Comparison of ENCODE assay signal across 29 mouse cellular contexts in the genomic region with DNA sequence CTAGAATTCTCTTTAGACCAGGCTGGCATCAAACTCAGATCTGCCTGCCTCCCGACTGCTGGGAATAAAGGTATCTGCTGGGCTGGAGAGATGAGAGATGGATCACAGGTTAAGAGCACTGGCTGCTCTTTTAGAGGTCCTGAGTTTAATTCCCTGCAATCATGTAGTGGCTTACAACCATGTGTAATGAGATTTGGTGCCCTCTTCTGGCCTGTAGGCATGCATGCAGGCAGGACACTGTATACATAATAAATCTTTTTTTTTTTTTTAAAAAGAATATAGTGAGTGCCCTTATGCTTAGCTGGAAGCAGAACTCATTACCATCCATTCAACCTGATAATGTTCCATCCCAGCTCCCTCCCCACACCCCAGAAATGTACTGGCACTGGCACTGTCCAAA. TPM values are rescaled to one million over a fixed set of nuclear protein-coding genes. Genes with fewer than 3 reads are reported as not detected.
A peak's percentile ranks its signal among the peaks of the same experiment; 100 is the strongest.
DNase-seq lines count a peak whose midpoint lies in the region; ATAC-seq and TF ChIP-seq lines count a peak whose summit lies in the region.
"Had no signal": no experiment of that assay in that cellular context is flagged by ENCODE, and none has a peak within 500 bp of the region (broad histone marks: within the 10 kb centered on the region; RNA-seq: fewer than 3 reads in every experiment).

No protein-coding gene starts in this region.

- no peak overlapping the region for H3K4me2 ChIP-seq in stomach, postnatal 0 days (replicated peaks; ENCODE audit: low read depth)
- H3K4me2 ChIP-seq: embryonic facial prominence, embryonic 12.5 days; heart, embryonic 12.5 days; hindbrain, embryonic 13.5 days; limb, embryonic 15.5 days; midbrain, embryonic 13.5 days; neural tube, embryonic 13.5 days had no signal

- H3K9ac ChIP-seq in ES-E14 (ENCODE audit: insufficient read depth, low read depth, low read length, poor library complexity, severe bottlenecking) = no peak overlapping the region
- H3K9ac ChIP-seq in stomach, postnatal 0 days (ENCODE audit: low read length) = no peak overlapping the region
- H3K9ac ChIP-seq: embryonic facial prominence, embryonic 12.5 days; heart, embryonic 12.5 days; hindbrain, embryonic 13.5 days; limb, embryonic 15.5 days; midbrain, embryonic 13.5 days; neural tube, embryonic 13.5 days had no signal

- TF ChIP-seq CTCF in layer of hippocampus, adult 2 months (conservative IDR thresholded peaks at IDR 0.05) = peak; percentile 41
- TF ChIP-seq CTCF in E14TG2a.4 (conservative IDR thresholded peaks at IDR 0.05; ENCODE audit: low read length) = peak; percentile 66
- 0 out of 2 replicates have a peak, but pooled peaks have one; percentile 11 for TF ChIP-seq CTCF in stomach, postnatal 0 days (IDR thresholded peaks at IDR 0.05; ENCODE audit: low read depth)

- peaks cover 30% of the 10 kb centered on the region for H3K36me3 ChIP-seq in E14TG2a.4 (ENCODE audit: insufficient read depth, low read length)
- peaks cover 2% of the 10 kb centered on the region; the same call in 1 of the 2 replicates for H3K36me3 ChIP-seq in ES-E14 (ENCODE audit: control insufficient read depth, insufficient read depth, low read length, poor library complexity, severe bottlenecking)
- H3K36me3 ChIP-seq in stomach, postnatal 0 days (ENCODE audit: control insufficient read depth, insufficient read depth, low read length) = peaks cover 6% of the 10 kb centered on the region

- no peak for DNase-seq in layer of hippocampus, adult 2 months (ENCODE audit: low spot score in 2 of 2)
- DNase-seq in layer of hippocampus, postnatal 14 days (ENCODE audit: low spot score in 2 of 2) = no peak
- DNase-seq in ES-E14 (ENCODE audit: low read depth, low spot score) = no peak
- no peak for DNase-seq in stomach, postnatal 0 days (ENCODE audit: low spot score)
- no peak for DNase-seq in thymus, postnatal 10 days (ENCODE audit: low spot score in 2 of 2)
- DNase-seq: adrenal gland, postnatal 14 days; B cell, adult 2 months; cerebellum, adult 11 months; cerebellum, adult 9-10 months; cerebellum, postnatal 36 days; embryo, embryonic 11 days; gastrocnemius, postnatal 25 days; heart, adult 11 months; heart, postnatal 4 days; kidney, adult 18-20 months; kidney, postnatal 4 days; lung, postnatal 10 days; right cerebral cortex, postnatal 14 days; thymus, adult 2 months had no signal

- H3K4me3 ChIP-seq in layer of hippocampus, adult 2 months = no peak overlapping the region
- peak overlapping the region; percentile 30; the same call in 1 of the 2 replicates for H3K4me3 ChIP-seq in E14TG2a.4 (replicated peaks; ENCODE audit: low read length)
- no peak overlapping the region for H3K4me3 ChIP-seq in ES-E14 (ENCODE audit: insufficient read depth in 1 of 2, low read depth in 1 of 2, low read length in 2 of 2, poor library complexity in 1 of 2, severe bottlenecking in 1 of 2)
- H3K4me3 ChIP-seq in stomach, postnatal 0 days (ENCODE audit: low read depth, low read length) = no peak overlapping the region
- H3K4me3 ChIP-seq: embryonic facial prominence, embryonic 12.5 days; heart, embryonic 12.5 days; hindbrain, embryonic 13.5 days; limb, embryonic 10.5 days; limb, embryonic 15.5 days; midbrain, embryonic 13.5 days; neural tube, embryonic 13.5 days had no signal

- in situ Hi-C loops in ES-E14 (cut with MboI; ENCODE audit: low sequenced_read_pairs in 2 of 2, unreplicated experiment in 2 of 2) = loop anchor here in 1 of 2 experiments (10.0 kb wide), 1 partner anchor 61 kb away; no protein-coding TSS in a partner anchor

- H3K4me1 ChIP-seq in E14TG2a.4 (replicated peaks; ENCODE audit: low read depth, low read length) (peaks cover 33% of the 10 kb centered on the region), ES-E14 (ENCODE audit: control insufficient read depth in 2 of 2, insufficient read depth in 2 of 2, low read length in 2 of 2, poor library complexity in 1 of 2) (peaks cover 2 to 4% of the 10 kb centered on the region in 2 experiments; a peak in 1 of 4 replicates)
- H3K4me1 ChIP-seq in stomach, postnatal 0 days (replicated peaks; ENCODE audit: control insufficient read depth, insufficient read depth) = no peaks in the 10 kb centered on the region
- H3K4me1 ChIP-seq: embryonic facial prominence, embryonic 12.5 days; heart, embryonic 12.5 days; hindbrain, embryonic 13.5 days; limb, embryonic 10.5 days; limb, embryonic 15.5 days; midbrain, embryonic 13.5 days; neural tube, embryonic 13.5 days had no signal

- ATAC-seq in stomach, postnatal 0 days (ENCODE audit: low FRiP score, low TSS enrichment) = no peak
- ATAC-seq: forebrain, embryonic 14.5 days; midbrain, embryonic 13.5 days had no signal

- TF ChIP-seq EP300 in stomach, postnatal 0 days (optimal IDR thresholded peaks at IDR 0.05) = no peak

- H3K27ac ChIP-seq in layer of hippocampus, adult 2 months = no peak overlapping the region
- H3K27ac ChIP-seq in ES-E14 (ENCODE audit: insufficient read depth, low read depth, low read length, poor library complexity, severe bottlenecking) = no peak overlapping the region
- H3K27ac ChIP-seq in stomach, postnatal 0 days (replicated peaks) = no peak overlapping the region
- H3K27ac ChIP-seq: embryonic facial prominence, embryonic 12.5 days; hindbrain, embryonic 13.5 days; limb, embryonic 10.5 days; limb, embryonic 15.5 days; macrophage; midbrain, embryonic 13.5 days; neural tube, embryonic 13.5 days had no signal

- H3K27me3 ChIP-seq in E14TG2a.4 (ENCODE audit: insufficient read depth, low read length) = no peaks in the 10 kb centered on the region
- no peaks in the 10 kb centered on the region for H3K27me3 ChIP-seq in stomach, postnatal 0 days (ENCODE audit: control insufficient read depth, insufficient read depth, low read length)
- H3K27me3 ChIP-seq: embryonic facial prominence, embryonic 12.5 days; heart, embryonic 12.5 days; hindbrain, embryonic 13.5 days; limb, embryonic 15.5 days; midbrain, embryonic 13.5 days; neural tube, embryonic 13.5 days had no signal

- H3K9me3 ChIP-seq in E14TG2a.4 (ENCODE audit: low read length) (peaks cover 11% of the 10 kb centered on the region), ES-E14 (ENCODE audit: control insufficient read depth, insufficient read depth, low read depth, low read length) (0 out of 2 replicates have a peak, but pooled peaks cover 1% of the 10 kb centered on the region)
- peaks cover 20% of the 10 kb centered on the region for H3K9me3 ChIP-seq in stomach, postnatal 0 days (ENCODE audit: control insufficient read depth, low read length)

- WGBS in stomach, postnatal 0 days = 96% methylated on average over 1 of the region's 1 CpGs

TF ChIP-seq in ES-E14, 5 proteins besides CTCF, POLR2A, EP300 and RAD21:
- TF ChIP-seq ZC3H11A (IDR thresholded peaks at IDR 0.05; ENCODE audit: borderline replicate concordance, low read depth, low read length) = no peak
- peak; percentile 90 for TF ChIP-seq ZNF384 (IDR thresholded peaks at IDR 0.05; ENCODE audit: low read depth, low read length)
- no peak for TF ChIP-seq HCFC1 (IDR thresholded peaks at IDR 0.05; ENCODE audit: borderline replicate concordance, insufficient read depth, low read length)
TF ChIP-seq in ES-E14: peak in this region for 1.

RNA-seq across cellular contexts. Expression of gene Zfp146, which starts 15.5 kb away (rescaled TPM):
- 10 to 100 TPM; 48.9 to 52.0 TPM for total RNA-seq in layer of hippocampus, adult 2 months (2021)
- total RNA-seq in layer of hippocampus, postnatal 14 days (2021) = 10 to 100 TPM; 48.4 to 52.6 TPM
- total RNA-seq in ES-E14 (2012; rRNA removed) = 35.0 and 37.9 TPM in 2 replicates
- 4.2 and 5.4 TPM in 2 replicates for polyA plus RNA-seq in stomach, postnatal 0 days (2015; fragmentation: Nextera tagmentation; extraction: Ambion mirVana)

RNA-seq across cellular contexts. Expression of gene Cox7a1, which starts 29.9 kb away (rescaled TPM):
- total RNA-seq in layer of hippocampus, adult 2 months (2021) = 1 to 10 TPM; 3.5 to 5.9 TPM
- total RNA-seq in layer of hippocampus, postnatal 14 days (2021) = 1 to 10 TPM; 6.2 to 8.6 TPM
- total RNA-seq in ES-E14 (2012; rRNA removed) = 54.8 and 57.8 TPM in 2 replicates
- 38.8 and 40.7 TPM in 2 replicates for polyA plus RNA-seq in stomach, postnatal 0 days (2015; fragmentation: Nextera tagmentation; extraction: Ambion mirVana)

RNA-seq across cellular contexts. Expression of gene Zfp382, which starts 32.3 kb away (rescaled TPM):
- 10 to 100 TPM; 30.1 to 37.5 TPM for total RNA-seq in layer of hippocampus, adult 2 months (2021)
- 10 to 100 TPM; 25.3 to 27.6 TPM for total RNA-seq in layer of hippocampus, postnatal 14 days (2021)
- total RNA-seq in ES-E14 (2012; rRNA removed) = 5.3 and 5.7 TPM in 2 replicates
- polyA plus RNA-seq in stomach, postnatal 0 days (2015; fragmentation: Nextera tagmentation; extraction: Ambion mirVana) = 2.4 and 3.0 TPM in 2 replicates

RNA-seq across cellular contexts. Expression of gene Capns1, which starts 44.6 kb away (rescaled TPM):
- 100 to 1,000 TPM; 213 to 224 TPM for total RNA-seq in layer of hippocampus, adult 2 months (2021)
- total RNA-seq in layer of hippocampus, postnatal 14 days (2021) = 100 to 1,000 TPM; 206 to 239 TPM
- total RNA-seq in ES-E14 (2012; rRNA removed) = 160 and 164 TPM in 2 replicates
- 94.5 and 96.8 TPM in 2 replicates for polyA plus RNA-seq in stomach, postnatal 0 days (2015; fragmentation: Nextera tagmentation; extraction: Ambion mirVana)

RNA-seq across cellular contexts. Expression of gene Zfp260, which starts 59.5 kb away (rescaled TPM):
- total RNA-seq in layer of hippocampus, adult 2 months (2021) = 10 to 100 TPM; 73.1 to 75.5 TPM
- total RNA-seq in layer of hippocampus, postnatal 14 days (2021) = 10 to 100 TPM; 65.1 to 72.3 TPM
- total RNA-seq in ES-E14 (2012; rRNA removed) = 33.5 and 40.4 TPM in 2 replicates
- 44.6 and 44.8 TPM in 2 replicates for polyA plus RNA-seq in stomach, postnatal 0 days (2015; fragmentation: Nextera tagmentation; extraction: Ambion mirVana)

Comparison
In these comparisons a context has a peak if more than half of its experiments do, and no peak if none do; other contexts are left out.
1. CTCF ChIP-seq: peak in every context shown above with its lines; median percentile 66 in E14TG2a.4; 41 in layer of hippocampus, adult 2 months; 11 in stomach, postnatal 0 days.